Mouse (Mus musculus): ENCODE results near the gene Coro6.

- TF ChIP-seq ZNF384 (IDR thresholded peaks at IDR 0.05; ENCODE audit: low read depth, low read length) (no peak), CHD2 (IDR thresholded peaks at IDR 0.05; ENCODE audit: low read depth, low read length) (no peak), HCFC1 (IDR thresholded peaks at IDR 0.05; ENCODE audit: borderline replicate concordance, insufficient read depth, low read length) (no peak), ZC3H11A (IDR thresholded peaks at IDR 0.05; ENCODE audit: borderline replicate concordance, low read depth, low read length) (no peak), MAFK (IDR thresholded peaks at IDR 0.05; ENCODE audit: insufficient read depth, low read depth, low read length) (no peak)
These were observed 56.0 kb downstream of the Coro6 start for GRCm38 (mm10) chr11:77518051-77518798.

All from ES-E14 (cell line).